Mouse (Mus musculus) hindbrain, embryonic 11.5 days (tissue): ENCODE data around the gene Prkcb. TPM values are rescaled to one million over a fixed set of nuclear protein-coding genes. Genes with fewer than 3 reads are reported as not detected.

ENCODE experiments used
- ATAC-seq: fragments of 200-750 bp; cut with Nextera tagmentation; 2 replicates; pipeline ENCODE4 v1.8.0; 2017; ENCODE audit warnings: mild to moderate bottlenecking, moderate TSS enrichment, moderate library complexity; ENCODE audit not compliant: low FRiP score
- DNase-seq: peaks from one replicate; pipeline ENCODE4 v3.0.0-alpha.2; 2015; ENCODE audit warnings: low spot score
- H3K27ac ChIP-seq: fragments of 300-500 bp; sonication (generic); 2 replicates; pipeline ENCODE4 v1.5.1; 2014; ENCODE audit warnings: mild to moderate bottlenecking, low read depth, low read length
- H3K27me3 ChIP-seq: fragments of 300-500 bp; sonication (generic); 2 replicates; pipeline ENCODE4 v1.6.1; 2014; ENCODE audit warnings: mild to moderate bottlenecking, low read length, moderate library complexity, mixed read lengths; ENCODE audit not compliant: control insufficient read depth, insufficient read depth
- H3K36me3 ChIP-seq: fragments of 300-500 bp; sonication (generic); 2 replicates; pipeline ENCODE4 v1.6.1; 2014; ENCODE audit warnings: mild to moderate bottlenecking, low read length, moderate library complexity, mixed read lengths; ENCODE audit not compliant: control insufficient read depth, insufficient read depth
- H3K4me1 ChIP-seq: fragments of 300-500 bp; sonication (generic); replicated peaks from 2 replicates; pipeline ENCODE4 v1.6.1; 2014; ENCODE audit warnings: low read length, mixed read lengths; ENCODE audit not compliant: control insufficient read depth, insufficient read depth
- H3K4me2 ChIP-seq: fragments of 300-500 bp; sonication (generic); replicated peaks from 2 replicates; pipeline ENCODE4 v1.6.1; 2014; ENCODE audit warnings: mild to moderate bottlenecking, low read depth, low read length
- H3K4me3 ChIP-seq: fragments of 300-500 bp; sonication (generic); 2 replicates; pipeline ENCODE4 v1.5.1; 2014; ENCODE audit warnings: low read depth, low read length
- H3K9ac ChIP-seq: fragments of 300-500 bp; sonication (generic); 2 replicates; pipeline ENCODE4 v1.6.1; 2014; ENCODE audit warnings: low read depth, low read length
- H3K9me3 ChIP-seq: fragments of 300-500 bp; sonication (generic); 2 replicates; pipeline ENCODE4 v1.6.1; 2016; ENCODE audit warnings: low read length; ENCODE audit not compliant: control insufficient read depth
- WGBS: fragments of 180-500 bp; shearing (Covaris S2); extraction: QIAGEN DNeasy Blood & Tissue Kit; methylation state at CpG from one replicate; pipeline ENCODE4 v1.1.7; 2014; 5-methylcytosine and 5-hydroxymethylcytosine counted together
- polyA plus RNA-seq: library from polyadenylated mRNA; unstranded; fragments of >200 nt; fragmentation: Nextera tagmentation; extraction: Ambion mirVana; gene quantifications from 2 replicates; pipeline ENCODE4 v1.2.1, GENCODE M21; 2014

Prkcb gene
- polyA plus RNA-seq, 1 experiment from 2014 or later: 22.3 TPM

- ATAC-seq: no peak
- 90% methylated on average over 5 of the region's 5 CpGs for WGBS
- no peak overlapping the region for H3K27ac ChIP-seq
- no peak for DNase-seq
- H3K27me3 ChIP-seq: 0 out of 2 replicates have a peak, but pooled peaks cover 3% of the 10 kb centered on the region
- no peaks in the 10 kb centered on the region for H3K4me1 ChIP-seq
- no peak overlapping the region for H3K9ac ChIP-seq
- no peak overlapping the region for H3K4me3 ChIP-seq
- no peak overlapping the region for H3K4me2 ChIP-seq
- no peaks in the 10 kb centered on the region; the same call in 1 of the 2 replicates for H3K9me3 ChIP-seq
- H3K36me3 ChIP-seq: no peaks in the 10 kb centered on the region
Observed at GRCm38 (mm10) chr7:122472223-122472622, 183.7 kb downstream of the Prkcb start.

GRCm38 (mm10) chr7:122475038-122475437, 186.5 kb downstream of the Prkcb start:
- Histone ChIP-seq H3K27ac (no peak overlapping the region), H3K36me3 (no peaks in the 10 kb centered on the region), H3K27me3 (0 out of 2 replicates have a peak, but pooled peaks cover 3% of the 10 kb centered on the region), H3K4me1 (peaks cover 5% of the 10 kb centered on the region; the same call in 1 of the 2 replicates), H3K9me3 (no peaks in the 10 kb centered on the region; the same call in 1 of the 2 replicates), H3K4me3 (no peak overlapping the region), H3K4me2 (no peak overlapping the region), H3K9ac (no peak overlapping the region)
- no peak for ATAC-seq
- DNase-seq: no peak

- H3K27ac ChIP-seq: no peak overlapping the region
- no peak for ATAC-seq
Observed at GRCm38 (mm10) chr7:122476697-122477096, 188.1 kb downstream of the Prkcb start.

GRCm38 (mm10) chr7:122477118-122477517, 188.6 kb downstream of the Prkcb start:
- Histone ChIP-seq H3K27me3 (no peaks in the 10 kb centered on the region), H3K9me3 (no peaks in the 10 kb centered on the region; the same call in 1 of the 2 replicates), H3K4me2 (no peak overlapping the region), H3K9ac (no peak overlapping the region), H3K36me3 (no peaks in the 10 kb centered on the region), H3K4me1 (peaks cover 5% of the 10 kb centered on the region; the same call in 1 of the 2 replicates), H3K27ac (no peak overlapping the region; the same call in 1 of the 2 replicates), H3K4me3 (no peak overlapping the region)
- no peak for DNase-seq
- ATAC-seq: no peak
- WGBS: 65% methylated on average over 7 of the region's 7 CpGs

More at GRCm38 (mm10) chr7:122476697-122477096, 188.1 kb downstream of the Prkcb start:
- Histone ChIP-seq H3K9ac (no peak overlapping the region), H3K27me3 (no peaks in the 10 kb centered on the region), H3K4me1 (peaks cover 5% of the 10 kb centered on the region; the same call in 1 of the 2 replicates), H3K9me3 (no peaks in the 10 kb centered on the region; the same call in 1 of the 2 replicates), H3K4me2 (no peak overlapping the region), H3K4me3 (no peak overlapping the region), H3K36me3 (no peaks in the 10 kb centered on the region)
- no peak for DNase-seq
- 74% methylated on average over 6 of the region's 6 CpGs for WGBS

- Histone ChIP-seq H3K36me3 (no peaks in the 10 kb centered on the region), H3K4me3 (no peak overlapping the region), H3K27me3 (no peaks in the 10 kb centered on the region), H3K4me1 (peaks cover 5% of the 10 kb centered on the region; the same call in 1 of the 2 replicates), H3K9ac (peak overlapping the region; percentile 35; the same call in 1 of the 2 replicates), H3K27ac (peak overlapping the region; percentile 80), H3K9me3 (no peaks in the 10 kb centered on the region; the same call in 1 of the 2 replicates), H3K4me2 (peak overlapping the region; percentile 9)
- WGBS: 11% methylated on average over 21 of the region's 21 CpGs
- DNase-seq (peak; percentile 62), ATAC-seq (peak; percentile 74)
Observed at GRCm38 (mm10) chr7:122477566-122478564, 189.3 kb downstream of the Prkcb start.

DNA sequence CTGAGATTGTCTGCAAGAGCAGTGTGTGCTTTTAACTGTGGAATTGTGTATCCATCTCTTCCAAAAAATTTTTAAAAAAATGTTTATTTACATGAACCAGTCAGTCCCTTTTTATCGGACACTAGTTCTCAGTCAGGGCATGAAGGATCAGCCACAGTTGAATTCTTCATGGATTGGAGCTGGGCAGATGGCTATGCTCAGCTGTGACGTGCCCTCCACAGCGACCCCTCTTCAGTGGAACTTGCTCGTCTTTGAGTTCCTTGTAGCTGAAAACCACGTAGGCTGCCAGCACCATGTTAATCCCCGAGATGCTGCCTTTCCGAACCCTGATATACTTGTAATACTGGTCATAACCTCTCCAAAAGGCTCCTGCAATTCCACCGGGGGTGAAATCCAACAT, 195.4 kb downstream of the Prkcb start:
- no peak for DNase-seq
- H3K9ac ChIP-seq: no peak overlapping the region

DNA sequence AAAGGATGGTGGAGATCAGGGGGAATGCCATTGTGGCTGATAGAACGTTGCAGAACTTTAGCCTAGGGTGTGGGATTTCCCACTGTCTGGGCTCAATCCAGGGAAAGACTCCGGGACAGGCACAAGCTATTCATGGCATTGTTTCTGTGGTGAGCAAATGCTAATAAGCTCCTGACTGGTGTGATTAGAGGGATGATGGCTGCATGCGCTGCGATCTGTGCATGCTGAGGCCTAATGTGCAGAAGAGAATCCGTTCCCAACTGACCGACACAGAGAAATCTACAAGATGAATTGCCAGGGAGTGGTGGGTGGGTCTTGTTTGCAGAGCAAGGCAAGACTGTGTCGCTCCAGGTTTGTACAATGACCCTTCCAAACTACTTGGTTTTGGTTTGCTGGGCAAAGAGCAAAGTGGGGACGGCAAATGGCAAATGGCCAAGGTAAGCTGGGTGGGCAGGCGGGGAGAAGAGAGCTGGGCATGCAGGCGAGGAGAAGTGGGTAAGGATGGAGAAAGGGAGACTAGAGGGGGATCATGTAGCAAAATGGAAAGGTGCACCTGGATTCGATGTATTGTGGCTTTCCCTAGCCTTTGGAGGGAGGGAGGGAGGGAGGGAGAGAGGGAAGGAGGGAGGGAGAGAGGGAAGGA, 199.5 kb downstream of the Prkcb start:
- DNase-seq (no peak), ATAC-seq (no peak)
- Histone ChIP-seq H3K27ac (no peak overlapping the region), H3K4me3 (no peak overlapping the region), H3K9me3 (no peaks in the 10 kb centered on the region), H3K27me3 (no peaks in the 10 kb centered on the region), H3K4me1 (0 out of 2 replicates have a peak, but pooled peaks cover 3% of the 10 kb centered on the region), H3K4me2 (no peak overlapping the region), H3K36me3 (no peaks in the 10 kb centered on the region), H3K9ac (no peak overlapping the region)
- 54% methylated on average over 11 of the region's 11 CpGs for WGBS

More for the DNA sequence above, 195.4 kb downstream of the Prkcb start:
- ATAC-seq: no peak
- H3K9me3 ChIP-seq: no peaks in the 10 kb centered on the region
- no peak overlapping the region for H3K27ac ChIP-seq
- 0 out of 2 replicates have a peak, but pooled peaks cover 5% of the 10 kb centered on the region for H3K4me1 ChIP-seq
- H3K4me3 ChIP-seq: no peak overlapping the region
- no peak overlapping the region for H3K4me2 ChIP-seq
- no peaks in the 10 kb centered on the region for H3K27me3 ChIP-seq
- H3K36me3 ChIP-seq: no peaks in the 10 kb centered on the region
- WGBS: 81% methylated on average over 8 of the region's 8 CpGs

DNA sequence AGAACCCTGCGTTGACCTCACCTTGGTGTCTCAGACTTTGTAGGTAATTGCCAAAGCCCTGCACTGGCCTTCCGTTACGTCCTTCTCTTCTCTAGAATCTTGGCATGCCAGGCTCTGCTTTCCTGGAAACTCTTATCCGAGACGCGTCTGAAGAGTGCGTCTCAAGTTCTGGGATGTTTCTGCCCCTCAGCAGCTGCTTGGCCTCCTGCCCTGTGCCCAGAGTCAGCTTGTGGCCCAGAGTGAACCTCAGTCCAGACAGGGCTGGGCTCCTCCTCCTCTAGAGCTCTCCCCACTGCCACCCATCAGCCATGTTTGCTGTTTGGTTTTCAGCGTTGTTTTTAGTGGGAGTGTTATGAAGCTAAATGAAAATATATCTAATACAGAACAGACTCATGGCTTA, 203.5 kb downstream of the Prkcb start:
- 95% methylated on average over 8 of the region's 8 CpGs for WGBS
- Histone ChIP-seq H3K9ac (no peak overlapping the region), H3K4me3 (no peak overlapping the region), H3K4me1 (0 out of 2 replicates have a peak, but pooled peaks cover 3% of the 10 kb centered on the region), H3K36me3 (no peaks in the 10 kb centered on the region), H3K9me3 (no peaks in the 10 kb centered on the region), H3K4me2 (no peak overlapping the region), H3K27ac (no peak overlapping the region), H3K27me3 (no peaks in the 10 kb centered on the region)
- DNase-seq (no peak), ATAC-seq (no peak)
